Mouse (Mus musculus) heart, embryonic 10.5 days (tissue): ENCODE results near the gene Hipk3. TPM values are rescaled to one million over a fixed set of nuclear protein-coding genes. Genes with fewer than 3 reads are reported as not detected.

Experiments used
- DNase-seq: peaks from one replicate; pipeline ENCODE4 v3.0.0-alpha.2; 2017; ENCODE audit warnings: low spot score
- H3K27ac ChIP-seq: fragments of 300-500 bp; sonication (generic); 2 replicates; pipeline ENCODE4 v1.5.1; 2016; ENCODE audit warnings: mild to moderate bottlenecking
- H3K27me3 ChIP-seq: fragments of 300-500 bp; sonication (generic); 2 replicates; pipeline ENCODE4 v1.6.1; 2016; ENCODE audit warnings: mild to moderate bottlenecking; ENCODE audit not compliant: poor library complexity, insufficient read depth, severe bottlenecking
- H3K36me3 ChIP-seq: fragments of 300-500 bp; sonication (generic); 2 replicates; pipeline ENCODE4 v1.6.1; 2016; ENCODE audit warnings: mild to moderate bottlenecking, moderate library complexity
- H3K4me1 ChIP-seq: fragments of 300-500 bp; sonication (generic); 2 replicates; pipeline ENCODE4 v1.6.1; 2016; ENCODE audit warnings: mild to moderate bottlenecking
- H3K4me3 ChIP-seq: fragments of 300-500 bp; sonication (generic); 2 replicates; pipeline ENCODE4 v1.5.1; 2016; ENCODE audit warnings: mild to moderate bottlenecking, moderate library complexity
- H3K9me3 ChIP-seq: fragments of 300-500 bp; sonication (generic); 2 replicates; pipeline ENCODE4 v1.6.1; 2016; ENCODE audit warnings: mild to moderate bottlenecking, moderate library complexity
- WGBS: fragments of 180-500 bp; shearing (Covaris S2); methylation state at CpG from one replicate; pipeline ENCODE4 v1.1.7; 2016; 5-methylcytosine and 5-hydroxymethylcytosine counted together
- polyA plus RNA-seq: library from polyadenylated mRNA; unstranded; fragments of >200 nt; fragmentation: Nextera tagmentation; extraction: Ambion mirVana; gene quantifications from 2 replicates; pipeline ENCODE4 v1.2.1, GENCODE M21; 2016

Hipk3 gene
- polyA plus RNA-seq, 1 experiment from 2014 or later: 34.2 TPM

- Histone ChIP-seq H3K9me3 (no peaks in the 10 kb centered on the region), H3K36me3 (peaks cover 77% of the 10 kb centered on the region), H3K4me3 (no peak overlapping the region), H3K27me3 (no peaks in the 10 kb centered on the region), H3K27ac (no peak overlapping the region), H3K4me1 (no peaks in the 10 kb centered on the region)
- DNase-seq: no peak
- WGBS: 91% methylated on average over 6 of the region's 6 CpGs
Observed at GRCm38 (mm10) chr2:104431067-104431466, 63.2 kb downstream of the Hipk3 start.

GRCm38 (mm10) chr2:104430566-104430965 is 63.7 kb downstream of the Hipk3 start:
- Histone ChIP-seq H3K27ac (no peak overlapping the region), H3K4me3 (no peak overlapping the region), H3K4me1 (no peaks in the 10 kb centered on the region), H3K9me3 (no peaks in the 10 kb centered on the region), H3K36me3 (peaks cover 72% of the 10 kb centered on the region), H3K27me3 (no peaks in the 10 kb centered on the region)
- WGBS: 95% methylated on average over 5 of the region's 5 CpGs
- no peak for DNase-seq

DNA sequence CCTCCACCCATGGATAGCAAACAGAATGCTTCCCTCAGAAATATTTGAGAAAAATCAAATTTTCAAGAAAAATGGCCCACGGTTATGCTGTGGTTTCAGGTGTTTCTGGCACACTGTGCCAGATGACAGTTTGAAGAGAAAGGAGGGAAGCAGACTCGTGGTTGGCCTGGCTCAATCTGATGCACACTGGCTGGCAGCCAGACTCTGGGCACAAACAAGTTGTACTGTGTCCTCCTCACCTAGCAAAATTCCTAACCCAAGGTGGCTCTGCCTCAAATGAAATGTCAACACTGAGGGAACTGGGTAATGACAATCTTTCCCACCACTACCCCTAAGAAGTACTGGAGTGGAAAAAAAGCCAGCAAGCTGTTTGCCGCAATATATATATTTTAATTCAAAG is 68.1 kb downstream of the Hipk3 start:
- whole genome bisulfite sequencing: 81% methylated on average over 3 of the region's 3 CpGs
- no peak for DNase-seq
- Histone ChIP-seq H3K36me3 (peaks cover 40% of the 10 kb centered on the region), H3K4me1 (no peaks in the 10 kb centered on the region), H3K4me3 (no peak overlapping the region), H3K27ac (no peak overlapping the region), H3K27me3 (no peaks in the 10 kb centered on the region), H3K9me3 (no peaks in the 10 kb centered on the region)

GRCm38 (mm10) chr2:104422230-104422629 is 72.0 kb downstream of the Hipk3 start:
- Histone ChIP-seq H3K4me1 (no peaks in the 10 kb centered on the region), H3K4me3 (no peak overlapping the region)
- DNase-seq: no peak

DNA sequence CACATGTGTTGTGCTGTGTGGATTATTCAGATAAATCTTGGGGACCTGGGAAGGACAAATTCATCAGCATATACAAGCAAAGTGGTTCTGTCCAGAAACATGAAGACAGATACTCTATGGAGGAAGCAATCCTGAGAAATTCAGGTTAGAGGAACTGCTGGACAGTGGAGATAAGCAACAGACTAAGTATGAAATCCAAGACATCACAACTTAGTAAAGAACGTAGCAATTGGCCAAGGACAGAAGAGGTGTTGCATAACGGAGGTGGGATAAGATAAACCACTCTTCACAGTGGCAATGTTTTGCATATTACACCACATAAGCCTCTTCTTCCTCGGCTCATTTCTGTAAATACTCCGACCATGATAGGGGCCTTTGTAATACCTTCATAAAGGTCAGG is 73.4 kb downstream of the Hipk3 start:
- Histone ChIP-seq H3K4me3 (no peak overlapping the region), H3K36me3 (peaks cover 10% of the 10 kb centered on the region; the same call in 1 of the 2 replicates), H3K27ac (no peak overlapping the region), H3K4me1 (no peaks in the 10 kb centered on the region), H3K9me3 (no peaks in the 10 kb centered on the region), H3K27me3 (no peaks in the 10 kb centered on the region)
- 73% methylated on average over 4 of the region's 4 CpGs for WGBS
- DNase-seq: no peak

More at GRCm38 (mm10) chr2:104422230-104422629, 72.0 kb downstream of the Hipk3 start:
- no peaks in the 10 kb centered on the region for H3K27me3 ChIP-seq
- H3K27ac ChIP-seq: no peak overlapping the region
- H3K36me3 ChIP-seq: peaks cover 13% of the 10 kb centered on the region; the same call in 1 of the 2 replicates
- WGBS: 14% methylated on average over 1 of the region's 1 CpGs
- H3K9me3 ChIP-seq: no peaks in the 10 kb centered on the region

DNA sequence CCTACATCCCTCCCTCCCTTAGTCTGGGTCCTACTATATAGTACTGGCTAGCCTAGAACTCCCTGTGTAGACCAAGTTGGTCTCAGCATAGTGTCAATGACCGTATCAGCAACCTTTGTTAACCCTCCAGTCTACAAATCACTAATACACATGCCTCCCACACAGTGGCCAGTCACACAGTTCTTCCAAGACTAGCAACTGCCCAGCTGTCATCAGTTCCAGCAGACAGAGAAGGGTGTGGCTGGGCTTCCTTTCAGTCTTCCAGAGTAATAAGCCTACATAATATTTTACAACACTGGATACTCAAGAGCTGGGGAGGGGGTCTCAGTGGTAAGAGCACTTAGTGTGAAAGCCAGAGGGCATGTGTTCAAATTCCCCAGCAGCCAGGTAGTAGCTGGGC is 74.2 kb downstream of the Hipk3 start:
- no peak overlapping the region for H3K4me3 ChIP-seq
- H3K9me3 ChIP-seq: no peaks in the 10 kb centered on the region
- no peaks in the 10 kb centered on the region for H3K4me1 ChIP-seq
- peaks cover 8% of the 10 kb centered on the region; the same call in 1 of the 2 replicates for H3K36me3 ChIP-seq
- H3K27ac ChIP-seq: no peak overlapping the region
- DNase-seq: no peak
- 85% methylated on average over 1 of the region's 1 CpGs for WGBS
- H3K27me3 ChIP-seq: no peaks in the 10 kb centered on the region

DNA sequence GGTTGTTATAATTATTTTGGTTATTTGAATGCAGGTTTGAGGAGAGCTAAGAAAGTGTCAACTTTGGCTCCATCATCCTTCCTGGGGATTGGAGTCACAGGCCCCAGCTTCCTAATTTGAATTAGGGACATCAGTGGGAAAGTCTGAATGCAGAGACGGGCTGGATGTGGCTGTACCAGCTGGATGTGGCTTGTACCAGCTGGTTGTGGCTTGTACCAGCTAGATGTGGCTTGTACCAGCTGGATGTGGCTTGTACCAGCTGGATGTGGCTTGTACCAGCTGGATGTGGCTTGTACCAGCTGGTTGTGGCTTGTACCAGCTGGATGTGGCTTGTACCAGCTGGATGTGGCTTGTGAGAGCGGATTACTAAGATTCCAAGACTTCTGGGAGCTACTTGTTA is 74.8 kb downstream of the Hipk3 start:
- no peak overlapping the region for H3K27ac ChIP-seq
- H3K4me1 ChIP-seq: no peaks in the 10 kb centered on the region
- DNase-seq: no peak
- H3K36me3 ChIP-seq: peaks cover 4% of the 10 kb centered on the region; the same call in 1 of the 2 replicates
- WGBS: 80% methylated on average over 2 of the region's 2 CpGs
- no peaks in the 10 kb centered on the region for H3K9me3 ChIP-seq
- no peak overlapping the region for H3K4me3 ChIP-seq
- H3K27me3 ChIP-seq: 0 out of 2 replicates have a peak, but pooled peaks cover 5% of the 10 kb centered on the region

- no peak overlapping the region for H3K4me3 ChIP-seq
- H3K9me3 ChIP-seq: no peaks in the 10 kb centered on the region
- peaks cover 66% of the 10 kb centered on the region for H3K27me3 ChIP-seq
- no peaks in the 10 kb centered on the region for H3K36me3 ChIP-seq
- H3K27ac ChIP-seq: no peak overlapping the region
- H3K4me1 ChIP-seq: peaks cover 10% of the 10 kb centered on the region
- whole genome bisulfite sequencing: 77% methylated on average over 3 of the region's 3 CpGs
- DNase-seq: no peak
Observed at GRCm38 (mm10) chr2:104413011-104413410, 81.2 kb downstream of the Hipk3 start.

GRCm38 (mm10) chr2:104412496-104412895 is 81.8 kb downstream of the Hipk3 start:
- no peak overlapping the region for H3K27ac ChIP-seq
- H3K9me3 ChIP-seq: no peaks in the 10 kb centered on the region
- H3K4me1 ChIP-seq: peaks cover 10% of the 10 kb centered on the region
- DNase-seq: no peak
- H3K36me3 ChIP-seq: no peaks in the 10 kb centered on the region
- 25% methylated on average over 4 of the region's 4 CpGs for WGBS
- peaks cover 71% of the 10 kb centered on the region for H3K27me3 ChIP-seq
- H3K4me3 ChIP-seq: no peak overlapping the region

DNA sequence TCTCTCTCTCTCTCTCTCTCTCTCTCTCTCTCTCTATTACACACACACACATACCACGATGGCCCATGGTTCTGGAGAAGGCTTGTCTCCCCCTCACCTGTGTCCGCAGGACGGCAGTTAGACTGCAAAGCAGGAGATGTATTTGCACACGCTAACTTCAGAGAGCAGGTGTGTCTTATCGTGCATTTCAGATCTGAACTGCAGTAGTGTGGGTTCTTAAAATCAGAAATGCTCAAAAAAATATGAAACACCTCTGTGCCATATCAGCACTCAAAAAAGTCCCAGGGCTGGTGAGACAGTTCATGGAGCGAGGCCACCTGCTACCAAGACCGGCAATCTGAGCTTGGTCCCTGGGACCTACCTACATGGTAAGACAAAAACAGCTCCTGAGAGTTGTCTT is 82.4 kb downstream of the Hipk3 start:
- Histone ChIP-seq H3K27me3 (peaks cover 78% of the 10 kb centered on the region), H3K9me3 (no peaks in the 10 kb centered on the region), H3K36me3 (no peaks in the 10 kb centered on the region), H3K27ac (no peak overlapping the region), H3K4me3 (no peak overlapping the region), H3K4me1 (peaks cover 10% of the 10 kb centered on the region)
- 89% methylated on average over 7 of the region's 7 CpGs for WGBS
- no peak for DNase-seq

DNA sequence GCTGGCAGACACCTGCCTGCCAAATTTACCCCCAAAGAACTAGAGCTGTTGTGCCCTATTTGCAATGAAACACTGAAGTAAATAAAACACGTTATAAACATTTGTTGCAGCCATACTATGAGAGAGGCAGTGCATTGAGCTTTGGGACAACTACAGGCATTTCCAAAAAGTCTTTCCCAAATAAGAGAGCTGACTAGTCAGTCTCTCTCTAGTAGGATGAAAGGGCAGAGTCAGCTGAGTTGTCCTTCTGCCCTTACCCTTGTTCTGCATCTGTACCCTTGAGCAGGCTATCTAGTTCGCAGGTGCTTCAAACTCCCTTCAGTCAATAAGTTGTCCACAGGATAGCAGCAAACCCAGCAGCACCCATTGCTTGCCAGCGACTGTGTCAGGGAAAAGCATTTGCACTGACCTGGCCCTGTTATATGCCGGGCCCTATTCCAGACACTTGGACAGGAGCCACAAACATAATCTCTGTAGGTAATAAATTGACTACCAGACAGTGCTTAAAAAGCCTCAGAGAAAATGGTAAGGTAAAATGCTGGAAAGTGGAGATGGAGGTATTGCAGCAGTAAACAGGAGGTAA is 83.2 kb downstream of the Hipk3 start, which contains the start of gene D430041D05Rik:
Gene D430041D05Rik, minus strand, starts transcription at position 51 of the 583 bp plus-strand sequence.
- DNase-seq: no peak
- Histone ChIP-seq H3K36me3 (no peaks in the 10 kb centered on the region), H3K4me3 (peak within 1 kb of the TSS; percentile 81), H3K9me3 (no peaks in the 10 kb centered on the region), H3K27me3 (peaks cover 83% of the 10 kb centered on the region), H3K27ac (peak within 1 kb of the TSS; percentile 77), H3K4me1 (peaks cover 10% of the 10 kb centered on the region)
- WGBS: 60% methylated on average over 4 of the region's 4 CpGs

- WGBS: under 1% methylated on average over 105 of the region's 111 CpGs
- peaks cover 10% of the 10 kb centered on the region for H3K4me1 ChIP-seq
- peaks cover 89% of the 10 kb centered on the region for H3K27me3 ChIP-seq
- H3K9me3 ChIP-seq: no peaks in the 10 kb centered on the region
- peak overlapping the region; percentile 77 for H3K27ac ChIP-seq
- no peak for DNase-seq
- H3K36me3 ChIP-seq: no peaks in the 10 kb centered on the region
- peak overlapping the region; percentile 81 for H3K4me3 ChIP-seq
Observed at GRCm38 (mm10) chr2:104409851-104410821, 84.1 kb downstream of the Hipk3 start.

GRCm38 (mm10) chr2:104408351-104408750 is 85.9 kb downstream of the Hipk3 start:
- Histone ChIP-seq H3K9me3 (no peaks in the 10 kb centered on the region), H3K27me3 (peaks cover 77% of the 10 kb centered on the region), H3K4me1 (peaks cover 10% of the 10 kb centered on the region), H3K27ac (no peak overlapping the region), H3K4me3 (no peak overlapping the region), H3K36me3 (no peaks in the 10 kb centered on the region)
- 80% methylated on average over 7 of the region's 7 CpGs for WGBS
- no peak for DNase-seq
